Mouse (Mus musculus): ENCODE results near the gene Pak1ip1.

Gene Pak1ip1

GRCm38 (mm10) chr13:41002001-41002400 lies 1.2 kb downstream of the Pak1ip1 start:
- DNase-seq (ENCODE audit: extremely low read depth, insufficient read length, low spot score): no peak

DNA sequence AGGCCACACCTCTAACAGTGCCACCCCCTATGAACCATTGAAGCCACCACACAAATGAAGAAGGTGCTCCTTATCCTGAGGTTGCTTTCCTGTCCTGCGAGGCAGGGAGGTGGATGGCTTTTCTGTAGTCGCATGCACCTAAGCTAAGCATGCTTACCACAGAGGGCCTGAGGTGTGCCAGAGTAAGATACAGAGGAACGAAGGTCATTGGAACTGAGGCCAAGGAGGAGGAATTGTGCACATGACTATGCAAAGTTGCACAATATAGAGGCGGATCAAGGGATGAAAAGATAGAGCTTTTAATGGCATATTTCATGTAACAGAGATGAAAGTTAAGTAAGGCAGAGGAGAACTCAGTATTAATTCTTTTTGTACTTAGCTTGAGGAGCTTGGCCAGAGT lies 5.4 kb downstream of the Pak1ip1 start:
- DNase-seq (ENCODE audit: extremely low read depth, insufficient read length, low spot score): no peak

GRCm38 (mm10) chr13:41008271-41008670 lies 7.4 kb downstream of the Pak1ip1 start:
- no peak for DNase-seq (ENCODE audit: extremely low read depth, insufficient read length, low spot score)

- no peak for DNase-seq (ENCODE audit: extremely low read depth, insufficient read length, low spot score)
Measured at GRCm38 (mm10) chr13:41008946-41009345, 8.1 kb downstream of the Pak1ip1 start.

GRCm38 (mm10) chr13:41015829-41016634 lies 15.2 kb downstream of the Pak1ip1 start, which contains the start of gene Tmem14c:
TSS of gene Tmem14c (plus strand) at chr13:41016292.
- peak; percentile 92 for DNase-seq (ENCODE audit: extremely low read depth, insufficient read length, low spot score)

DNA sequence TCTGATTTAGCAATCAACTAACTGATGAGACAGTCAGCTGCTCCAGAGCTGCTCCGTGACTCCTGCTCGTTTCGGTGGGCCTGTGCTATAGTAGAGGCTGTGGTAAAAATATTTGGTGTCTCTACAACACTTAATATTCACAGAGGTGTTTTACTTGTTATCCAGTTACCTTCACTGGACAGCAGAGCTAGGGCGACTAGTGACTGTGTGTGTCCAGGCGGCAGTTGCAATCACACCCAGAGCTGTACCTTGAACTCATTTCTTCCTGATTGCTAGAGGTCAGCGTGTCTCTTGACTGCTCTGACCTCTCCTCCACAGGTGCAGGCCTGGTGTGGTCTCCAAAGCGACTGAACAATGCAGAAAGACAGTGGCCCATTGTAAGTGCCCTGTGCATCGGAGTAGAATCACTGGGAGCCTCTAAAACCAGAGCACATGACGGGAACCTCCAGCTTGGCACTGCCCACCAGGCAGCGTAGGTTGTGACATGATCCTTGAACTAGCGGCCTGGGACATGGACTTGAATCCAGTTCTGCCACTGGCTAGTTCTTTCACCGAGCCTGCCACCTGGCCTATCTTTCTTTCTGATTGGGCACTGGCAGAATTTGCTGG lies 16.1 kb downstream of the Pak1ip1 start:
- DNase-seq (ENCODE audit: extremely low read depth, insufficient read length, low spot score): no peak

DNA sequence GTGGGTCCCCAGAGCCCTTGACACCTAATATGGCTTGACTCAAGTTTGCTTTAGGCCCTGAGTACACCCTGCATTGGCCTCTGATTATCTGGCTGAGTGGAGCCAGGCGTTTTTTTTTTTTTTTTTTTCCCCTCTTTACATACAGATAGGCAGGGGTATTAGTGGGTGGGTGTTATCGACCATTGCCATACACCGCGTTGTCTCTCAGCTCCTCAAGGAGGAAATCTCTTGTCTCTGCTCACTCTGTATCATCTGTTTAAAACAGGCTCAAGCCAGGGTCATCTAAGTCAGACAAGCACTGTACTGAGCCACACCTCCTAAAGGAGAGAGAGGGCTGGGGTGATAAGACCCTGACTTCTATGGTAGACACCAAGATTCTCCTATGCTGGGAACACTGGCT lies 17.0 kb downstream of the Pak1ip1 start:
- no peak for DNase-seq (ENCODE audit: extremely low read depth, insufficient read length, low spot score)

GRCm38 (mm10) chr13:41018236-41018635 lies 17.4 kb downstream of the Pak1ip1 start:
- no peak for DNase-seq (ENCODE audit: extremely low read depth, insufficient read length, low spot score)

- no peak for DNase-seq (ENCODE audit: extremely low read depth, insufficient read length, low spot score)
Measured at GRCm38 (mm10) chr13:41018756-41019591, 18.2 kb downstream of the Pak1ip1 start.

DNA sequence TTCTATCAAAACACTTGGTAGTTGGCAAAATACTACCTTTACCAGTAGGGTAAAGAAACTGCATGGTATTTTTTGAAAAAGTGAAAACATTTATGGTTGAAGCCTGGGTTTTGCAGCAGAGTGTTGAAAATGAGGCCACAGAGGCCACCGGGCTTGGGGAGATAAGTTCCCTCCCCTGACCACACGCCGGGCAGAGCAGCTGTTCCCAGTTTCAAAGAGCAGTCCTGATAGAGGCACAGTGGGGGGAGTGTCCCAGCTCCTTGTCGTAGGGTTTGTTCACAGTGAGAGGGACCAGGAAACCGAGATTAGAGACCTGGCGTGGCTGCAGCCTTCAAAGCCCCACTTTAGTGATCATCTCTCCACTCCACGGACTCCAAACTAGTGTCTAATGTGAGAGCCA lies 19.7 kb downstream of the Pak1ip1 start:
- no peak for DNase-seq (ENCODE audit: extremely low read depth, insufficient read length, low spot score)

GRCm38 (mm10) chr13:41021607-41022006 lies 20.8 kb downstream of the Pak1ip1 start:
- DNase-seq (ENCODE audit: extremely low read depth, insufficient read length, low spot score): no peak

- no peak for DNase-seq (ENCODE audit: extremely low read depth, insufficient read length, low spot score)
Measured at GRCm38 (mm10) chr13:41022099-41022498, 21.3 kb downstream of the Pak1ip1 start.

GRCm38 (mm10) chr13:41030098-41030497 lies 29.3 kb downstream of the Pak1ip1 start:
- no peak for DNase-seq (ENCODE audit: extremely low read depth, insufficient read length, low spot score)

GRCm38 (mm10) chr13:41042511-41042910 lies 41.7 kb downstream of the Pak1ip1 start:
- no peak for DNase-seq (ENCODE audit: extremely low read depth, insufficient read length, low spot score)

- DNase-seq (ENCODE audit: extremely low read depth, insufficient read length, low spot score): peak; percentile 25
Measured at GRCm38 (mm10) chr13:41045901-41046300, 45.1 kb downstream of the Pak1ip1 start.

- DNase-seq (ENCODE audit: extremely low read depth, insufficient read length, low spot score): no peak
Measured at GRCm38 (mm10) chr13:41047280-41047679, 46.5 kb downstream of the Pak1ip1 start.

GRCm38 (mm10) chr13:41051965-41052364 lies 51.1 kb downstream of the Pak1ip1 start:
- no peak for DNase-seq (ENCODE audit: extremely low read depth, insufficient read length, low spot score)
